Mouse (Mus musculus) B cell, adult (primary cell): ENCODE results near the gene Cnp. TPM values are rescaled to one million over a fixed set of nuclear protein-coding genes. Genes with fewer than 3 reads are reported as not detected.

ENCODE experiments used
- total RNA-seq: library from RNA; stranded (reverse); gene quantifications from 4 replicates; pipeline ENCODE4 v1.2.4, GENCODE M21; 2023; ENCODE audit not compliant: inconsistent age

The Cnp gene
- 182 to 196 TPM (median 187 TPM) in 4 replicates for total RNA-seq

GRCm38 (mm10) chr11:100574708-100575483, at the start of gene Cnp:
Cnp (plus strand) TSS chr11:100574904.

DNA sequence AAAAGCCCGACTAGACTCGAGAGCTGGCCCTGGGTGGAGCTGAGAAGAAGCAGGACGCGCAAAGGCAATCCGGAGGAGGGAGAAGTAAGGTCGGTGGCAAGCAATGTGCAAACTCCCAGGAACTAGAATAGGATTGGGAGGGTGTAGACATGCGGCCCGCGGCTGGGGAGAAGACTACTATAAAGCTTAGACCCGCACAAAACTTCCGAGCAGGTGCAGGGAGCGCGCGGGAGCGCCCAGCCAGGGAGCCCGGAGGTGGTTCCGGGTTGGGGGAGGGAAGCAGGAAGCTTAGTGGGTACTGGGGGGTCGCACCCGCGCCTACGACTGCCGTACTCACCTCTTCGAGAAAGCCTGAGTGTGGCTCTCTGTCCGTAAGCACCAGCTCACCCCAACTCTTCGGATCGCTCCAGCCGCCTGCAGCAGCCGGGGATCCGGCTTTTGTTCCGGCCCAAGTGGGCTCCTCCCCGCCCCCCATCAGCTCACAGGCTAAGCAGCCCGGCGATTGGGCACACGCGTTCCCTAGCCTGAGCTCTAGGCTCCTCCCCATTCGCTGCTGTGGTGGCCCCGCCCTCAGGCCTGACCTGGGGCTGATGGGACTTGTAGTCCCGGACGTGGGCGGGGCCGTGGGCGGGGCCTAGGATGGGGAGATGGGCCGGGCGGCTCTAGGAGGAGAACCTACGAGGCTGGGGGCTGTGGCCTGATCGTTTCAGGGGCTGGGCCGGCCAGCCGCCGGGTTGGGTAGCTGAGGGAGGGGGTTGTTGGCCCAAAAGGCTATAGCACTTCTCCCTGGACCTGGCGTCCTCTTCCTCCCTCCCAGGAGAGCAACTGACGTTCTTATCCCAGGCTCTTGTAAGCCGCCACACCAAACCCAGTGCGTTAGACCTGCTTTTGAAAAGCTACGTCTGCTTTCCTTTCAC, 47.0 kb upstream of the Cnp start, which contains the start of gene Acly:
Gene Acly, minus strand, starts transcription at position 543 of the 917 bp plus-strand sequence.

GRCm38 (mm10) chr11:100544832-100545745, 29.6 kb upstream of the Cnp start, which contains the start of gene Ttc25:
Ttc25 (plus strand) TSS chr11:100545607.

GRCm38 (mm10) chr11:100618761-100619484, 44.2 kb downstream of the Cnp start, which contains the start of gene Nkiras2:
Nkiras2 (plus strand) TSS chr11:100619244.

DNA sequence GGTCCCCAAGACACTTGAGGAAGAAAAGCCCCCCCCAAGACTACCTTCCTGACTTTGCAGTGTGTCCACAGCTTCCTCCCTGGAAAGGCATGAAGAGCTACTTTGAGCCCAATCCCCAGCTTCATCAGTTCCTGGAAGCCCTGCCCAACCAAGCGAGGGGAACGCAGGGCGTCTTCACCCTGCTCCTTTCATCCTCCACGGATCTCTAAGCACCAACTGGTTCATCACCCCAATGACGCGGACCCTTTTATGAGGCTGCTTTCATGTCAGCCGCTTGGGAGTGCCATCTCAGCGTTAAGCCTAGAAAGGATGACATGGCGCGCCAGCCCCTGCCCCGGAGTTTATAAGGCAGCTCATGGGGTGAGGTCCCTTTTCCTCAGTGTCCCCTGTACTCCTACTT, 45.3 kb downstream of the Cnp start, which contains the start of gene Dnajc7:
Gene Dnajc7, minus strand, starts transcription at position 187 of the 400 bp plus-strand sequence.

Other genes with a start within 250 kb of the Cnp start
- gene Gast, start 240.5 kb upstream of the Cnp start, total RNA-seq: not detected in 4 replicates
- 2.0 to 3.5 TPM (median 2.4 TPM) in 4 replicates for gene Hap1, start 218.8 kb upstream of the Cnp start, total RNA-seq
- 12.6 to 22.2 TPM (median 13.9 TPM) in 4 replicates for gene Jup, start 177.1 kb upstream of the Cnp start, total RNA-seq
- gene P3h4, start 160.1 kb upstream of the Cnp start, total RNA-seq: 0.24 TPM in 1 of 4 replicates, not detected in the others
- gene Fkbp10, start 159.2 kb upstream of the Cnp start, total RNA-seq: not detected in 4 replicates
- 60.8 to 67.9 TPM (median 62.0 TPM) in 4 replicates for gene Nt5c3b, start 133.1 kb upstream of the Cnp start, total RNA-seq
- 1.2 to 3.1 TPM (median 2.1 TPM) in 4 replicates for gene Klhl10, start 133.0 kb upstream of the Cnp start, total RNA-seq
- gene Klhl11, start 102.2 kb upstream of the Cnp start, total RNA-seq: 20.4 to 24.2 TPM (median 22.4 TPM) in 4 replicates
- 158 to 172 TPM (median 161 TPM) in 4 replicates for gene Acly, start 46.9 kb upstream of the Cnp start, total RNA-seq
- gene Ttc25, start 29.3 kb upstream of the Cnp start, total RNA-seq: 0.32 to 0.51 TPM (median 0.39 TPM) in 3 of 4 replicates, not detected in the other
- 24.9 to 30.3 TPM (median 26.3 TPM) in 4 replicates for gene Nkiras2, start 44.3 kb downstream of the Cnp start, total RNA-seq
- gene Dnajc7, start 45.3 kb downstream of the Cnp start, total RNA-seq: 460 to 496 TPM (median 474 TPM) in 4 replicates
- 0.24 TPM in 1 of 4 replicates, not detected in the others for gene Zfp385c, start 117.6 kb downstream of the Cnp start, total RNA-seq
- 18.4 to 28.4 TPM (median 20.7 TPM) in 4 replicates for gene Dhx58, start 129.4 kb downstream of the Cnp start, total RNA-seq
- gene Kat2a, start 137.6 kb downstream of the Cnp start, total RNA-seq: 37.4 to 42.8 TPM (median 40.6 TPM) in 4 replicates
- gene Hspb9, start 138.9 kb downstream of the Cnp start, total RNA-seq: not detected in 4 replicates
- gene Rab5c, start 163.3 kb downstream of the Cnp start, total RNA-seq: 128 to 135 TPM (median 134 TPM) in 4 replicates
- gene Kcnh4, start 185.0 kb downstream of the Cnp start, total RNA-seq: 6.4 to 8.3 TPM (median 6.9 TPM) in 4 replicates
- not detected in 4 replicates for gene Hcrt, start 188.0 kb downstream of the Cnp start, total RNA-seq
- gene Ghdc, start 196.1 kb downstream of the Cnp start, total RNA-seq: 17.9 to 27.2 TPM (median 20.3 TPM) in 4 replicates